Mouse (Mus musculus): ENCODE data around the gene Polr1a.

- no peak for TF ChIP-seq CTCF (IDR thresholded peaks at IDR 0.05; ENCODE audit: control insufficient read depth, insufficient read depth, insufficient replicate concordance, low read depth, low read length)
- TF ChIP-seq POLR2A (IDR thresholded peaks at IDR 0.05; ENCODE audit: control insufficient read depth, low read depth, low read length) = no peak
Observed at GRCm38 (mm10) chr6:71893263-71893662, 15.6 kb upstream of the Polr1a start.
